Mouse (Mus musculus) kidney, postnatal 10 days (tissue): Measurements from ENCODE around the gene Sgca.
"Not testable (repeated sequence)": the region's sequence is repeated elsewhere in the genome, so short reads cannot be mapped to it uniquely, and the experiment has no call there.

Experiments used
- DNase-seq: peaks from one replicate; pipeline ENCODE4 v3.0.0; 2021; ENCODE audit warnings: mixed read lengths

Sgca gene

GRCm38 (mm10) chr11:94986435-94986834, 10.3 kb upstream of the Sgca start:
- no peak for DNase-seq

- no peak for DNase-seq
These were observed 9.7 kb upstream of the Sgca start for GRCm38 (mm10) chr11:94985822-94986221.

GRCm38 (mm10) chr11:94985140-94985539, 9.0 kb upstream of the Sgca start:
- DNase-seq: no peak

- DNase-seq: no peak
These were observed 3.5 kb upstream of the Sgca start for GRCm38 (mm10) chr11:94979462-94980179.

- peak; percentile 98 for DNase-seq
These were observed 2.8 kb upstream of the Sgca start for GRCm38 (mm10) chr11:94978947-94979346.

- no peak for DNase-seq
These were observed 2.2 kb upstream of the Sgca start for GRCm38 (mm10) chr11:94978178-94978915.

GRCm38 (mm10) chr11:94974951-94975350, 1.2 kb downstream of the Sgca start:
- DNase-seq: no peak

GRCm38 (mm10) chr11:94973313-94973712, 2.8 kb downstream of the Sgca start:
- no peak for DNase-seq

GRCm38 (mm10) chr11:94972887-94973286, 3.2 kb downstream of the Sgca start:
- no peak for DNase-seq

GRCm38 (mm10) chr11:94971895-94972615, 4.1 kb downstream of the Sgca start:
- DNase-seq: no peak

- peak; percentile 88 for DNase-seq
These were observed 5.8 kb downstream of the Sgca start for GRCm38 (mm10) chr11:94970210-94970943.

- DNase-seq: not testable (repeated sequence)
These were observed 6.4 kb downstream of the Sgca start for GRCm38 (mm10) chr11:94969709-94970108.

GRCm38 (mm10) chr11:94968187-94968586, 7.9 kb downstream of the Sgca start:
- no peak for DNase-seq

- no peak for DNase-seq
These were observed 8.7 kb downstream of the Sgca start, which contains the start of gene Hils1 for GRCm38 (mm10) chr11:94967419-94967818. Hils1 (plus strand) TSS chr11:94967593.

GRCm38 (mm10) chr11:94962534-94963101, 13.5 kb downstream of the Sgca start:
- no peak for DNase-seq

- DNase-seq: peak; percentile 84
These were observed 17.9 kb downstream of the Sgca start for GRCm38 (mm10) chr11:94958065-94958858.

- peak; percentile 58 for DNase-seq
These were observed 18.4 kb downstream of the Sgca start for GRCm38 (mm10) chr11:94957693-94958064.

- DNase-seq: no peak
These were observed 21.0 kb downstream of the Sgca start for GRCm38 (mm10) chr11:94955103-94955502.

- DNase-seq: no peak
These were observed 24.0 kb downstream of the Sgca start for GRCm38 (mm10) chr11:94952169-94952568.

- DNase-seq: no peak
These were observed 30.9 kb downstream of the Sgca start for GRCm38 (mm10) chr11:94945236-94945635.

GRCm38 (mm10) chr11:94944295-94944694, 31.8 kb downstream of the Sgca start:
- peak; percentile 33 for DNase-seq

GRCm38 (mm10) chr11:94943054-94943453, 33.1 kb downstream of the Sgca start:
- DNase-seq: no peak
